Mouse (Mus musculus) T-helper 17 cell (primary cell): ENCODE measurements around the gene St7.

ENCODE experiments used
- in situ Hi-C, 2 experiments: fragments of 300-600 bp; cut with MboI, MseI; formaldehyde crosslinking; loops; 1 replicate in 1 of 2; 2 replicates in 1 of 2; pipeline ENCODE4 v1.15.1; 2025; ENCODE audit warnings: high pct_unique_total_duplicates in 2 of 2

St7 gene

DNA sequence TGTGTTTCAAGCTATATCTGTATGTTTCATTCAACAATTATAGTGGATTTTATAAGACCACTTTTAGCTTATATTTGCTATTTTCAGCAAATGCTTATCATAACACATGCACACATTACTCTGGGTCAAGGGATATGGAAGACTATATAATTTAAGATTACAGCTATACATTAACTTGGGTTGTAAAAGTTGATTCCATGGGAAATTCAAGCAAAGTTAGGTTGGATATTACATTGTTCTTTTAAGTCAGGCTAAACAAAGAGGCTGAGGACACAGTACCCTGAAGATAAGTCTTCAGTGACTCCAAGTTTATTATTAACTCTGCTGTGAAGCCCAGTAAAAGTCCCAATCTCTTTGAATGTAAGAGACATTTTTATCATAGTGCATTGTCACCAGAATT, 118.8 kb downstream of the St7 start:
- in situ Hi-C loops, result no loop called here

DNA sequence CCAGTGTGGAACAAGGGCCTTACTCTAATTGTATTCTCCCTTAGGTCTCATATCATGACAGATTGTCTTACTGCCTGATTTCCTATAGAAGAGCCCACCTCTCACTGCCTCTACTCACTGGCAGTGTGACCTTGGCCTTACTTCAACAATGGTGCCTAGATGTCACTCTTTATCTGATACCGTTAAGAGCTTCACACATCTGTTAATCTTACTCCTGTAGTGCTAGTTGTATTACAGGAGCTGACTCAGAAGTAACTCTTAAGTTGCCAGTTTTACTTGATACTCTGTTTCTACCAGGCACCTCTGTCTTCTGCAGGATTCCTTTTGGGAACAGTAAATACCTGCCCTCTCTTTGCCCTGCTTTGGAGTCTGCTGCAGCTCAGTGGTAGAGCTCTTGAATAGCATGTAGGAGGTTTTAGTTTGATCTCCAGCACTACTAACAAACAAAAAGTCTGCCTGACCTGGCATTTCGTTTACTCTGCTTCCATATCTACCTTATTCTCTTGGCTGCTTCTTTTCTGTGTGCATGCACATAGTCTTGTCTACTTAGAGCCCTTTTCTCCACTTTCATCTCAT, 121.4 kb downstream of the St7 start:
- in situ Hi-C loops, result no loop called here

DNA sequence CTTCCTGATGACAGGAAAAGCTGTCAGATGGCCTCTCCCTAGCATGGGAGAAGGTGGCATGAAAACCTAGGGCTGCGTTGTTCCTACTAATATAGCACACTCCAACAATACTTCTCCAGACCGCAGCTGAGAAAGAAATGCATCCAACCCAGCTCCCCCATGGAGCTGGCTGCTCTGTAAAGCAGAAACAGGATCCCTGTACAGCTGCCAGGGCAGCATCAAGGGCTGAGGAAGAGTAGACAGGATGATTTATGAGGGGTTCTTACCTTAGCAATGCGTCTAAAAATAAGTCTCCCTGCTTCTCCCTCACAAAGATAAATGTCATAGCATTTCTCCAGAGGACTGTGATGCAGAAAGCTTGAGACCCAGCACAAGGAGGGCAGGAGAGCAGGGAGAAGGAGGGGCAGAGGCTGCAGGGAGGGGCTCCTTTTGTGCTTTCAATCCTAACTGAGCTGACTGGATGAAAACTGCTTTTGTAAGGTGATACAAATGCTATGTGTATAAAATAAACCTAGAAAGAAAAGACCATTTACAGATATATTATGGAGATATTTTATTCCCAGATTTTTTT, 124.2 kb downstream of the St7 start:
- in situ Hi-C loops, result no loop called here

DNA sequence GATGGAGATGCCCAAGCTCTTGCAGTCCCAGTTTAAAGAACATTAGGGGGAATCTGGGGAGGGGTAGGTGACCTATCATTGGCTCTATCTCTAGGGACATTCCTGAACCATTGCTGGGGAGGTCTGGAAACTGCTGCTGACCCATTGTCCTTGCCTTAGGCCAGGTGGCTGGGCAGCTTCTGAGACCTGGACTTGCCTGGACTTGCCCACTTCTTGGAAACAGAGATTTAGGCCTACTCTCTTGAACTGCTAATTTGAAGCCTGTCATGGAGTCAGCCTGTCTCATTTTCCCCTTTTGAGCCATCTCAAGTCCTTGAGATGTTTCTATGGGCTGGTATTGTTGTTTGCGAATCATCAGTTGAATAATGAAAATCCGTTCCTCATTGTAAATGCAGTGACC, 130.9 kb downstream of the St7 start:
- in situ Hi-C loops, result loop anchor here in 1 of 2 experiments (10.0 kb wide), 1 partner anchor 59 kb away; no protein-coding TSS in a partner anchor

DNA sequence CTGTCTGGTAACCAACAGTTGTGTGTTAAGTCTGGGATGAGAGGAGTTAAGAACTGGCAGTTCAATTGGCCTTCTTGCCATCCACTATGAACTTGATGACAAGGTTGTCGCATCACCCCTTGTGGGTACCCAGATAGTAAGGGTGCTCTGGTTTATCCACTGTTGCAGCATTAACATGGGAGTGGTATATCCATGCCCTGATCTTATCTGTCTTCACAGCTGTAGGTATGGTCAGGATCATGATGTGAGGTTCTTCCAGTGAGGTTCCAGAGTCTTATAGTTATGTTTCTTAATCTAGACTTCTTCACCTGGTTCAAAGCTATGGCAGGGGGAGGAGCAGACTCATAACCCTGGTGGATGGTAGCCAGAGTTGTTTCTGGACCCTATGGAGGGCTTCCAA, 132.0 kb downstream of the St7 start:
- in situ Hi-C loops, result loop anchor here in 1 of 2 experiments (10.0 kb wide), 1 partner anchor 60 kb away; no protein-coding TSS in a partner anchor

DNA sequence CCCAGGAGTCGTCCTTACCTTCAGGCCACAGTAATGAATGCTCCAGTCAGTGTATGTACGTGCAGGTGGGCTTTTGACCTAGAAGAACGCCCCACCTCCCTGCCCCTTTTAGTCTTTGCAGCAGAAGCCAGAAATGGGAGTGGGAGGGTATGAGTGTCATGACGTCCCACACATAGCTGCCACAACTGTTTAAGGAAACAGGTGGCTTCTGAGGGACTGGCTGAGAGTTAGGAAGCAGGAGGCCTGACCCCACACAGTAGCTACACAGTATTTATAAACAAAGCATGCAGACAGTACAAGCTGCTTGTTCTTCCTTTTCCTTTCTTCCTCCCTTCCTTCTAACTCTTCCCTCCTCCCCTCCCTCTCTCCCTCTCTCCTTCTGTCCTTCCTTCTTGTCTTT, 135.6 kb downstream of the St7 start:
- in situ Hi-C loops, result loop anchor here in 1 of 2 experiments (10.0 kb wide), 1 partner anchor 64 kb away; no protein-coding TSS in a partner anchor

DNA sequence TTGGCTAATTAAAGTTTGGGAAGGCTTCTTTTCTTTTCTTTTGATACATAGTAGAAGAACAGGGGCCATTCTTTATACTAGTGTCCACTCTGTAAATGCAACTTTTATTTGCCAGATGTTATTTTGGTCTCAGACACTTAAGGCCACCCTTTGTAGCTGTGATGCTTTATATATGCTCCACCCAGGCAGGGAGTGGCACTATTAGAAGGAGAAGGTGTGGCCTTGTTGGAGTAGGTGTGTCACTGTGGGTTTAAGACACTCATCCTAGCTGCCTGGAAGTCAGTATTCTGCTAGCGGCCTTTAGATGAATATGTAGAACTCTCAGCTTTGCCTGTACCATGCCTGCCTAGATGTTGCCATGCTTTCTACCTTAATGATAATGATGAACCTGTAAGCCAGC, 137.2 kb downstream of the St7 start:
- in situ Hi-C loops, result loop anchor here (5.0 to 10.0 kb wide), 2 partner anchors 65 to 103 kb away; no protein-coding TSS in a partner anchor

DNA sequence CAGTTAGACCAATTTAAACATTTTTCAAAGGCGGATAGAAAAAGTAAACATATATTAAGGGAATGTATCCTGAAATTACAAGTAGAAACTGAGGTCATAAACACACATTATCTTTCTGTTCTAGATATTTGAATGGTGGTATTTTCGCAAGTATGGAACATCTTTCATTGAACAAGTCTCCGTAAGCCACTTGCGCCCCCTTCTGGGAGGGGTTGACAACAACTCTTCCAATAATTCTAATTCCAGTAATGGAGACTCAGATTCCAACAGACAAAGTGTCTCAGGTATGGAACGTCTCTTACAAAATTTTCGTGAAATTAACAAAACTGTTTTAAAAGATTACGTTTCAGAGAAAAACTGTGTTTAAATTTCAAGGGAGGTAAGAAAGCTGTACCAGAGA, 141.8 kb downstream of the St7 start:
- in situ Hi-C loops, result loop anchor here (5.0 kb wide), 1 partner anchor 107 kb away; no protein-coding TSS in a partner anchor

DNA sequence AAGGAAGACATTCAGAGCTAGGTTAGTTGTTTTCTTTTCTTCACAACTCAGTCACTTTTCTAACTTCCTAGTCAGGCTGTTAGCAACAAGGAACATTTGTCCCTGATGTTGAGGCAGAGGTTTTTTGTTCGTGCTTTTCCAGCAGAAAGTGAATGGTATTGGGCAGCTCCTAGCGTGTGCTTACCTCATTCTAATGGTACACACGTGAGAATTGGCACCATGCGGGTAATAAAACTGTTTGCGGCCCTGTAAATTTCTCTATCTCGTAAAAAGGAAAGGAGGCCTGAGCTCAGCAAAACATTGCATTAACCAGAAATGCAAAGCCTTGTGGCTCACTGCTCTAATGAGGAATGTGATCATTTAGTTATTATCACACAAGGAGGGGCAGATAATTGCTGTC, 143.0 kb downstream of the St7 start:
- in situ Hi-C loops, result loop anchor here in 1 of 2 experiments (5.0 kb wide), 1 partner anchor 158 kb away; no protein-coding TSS in a partner anchor

DNA sequence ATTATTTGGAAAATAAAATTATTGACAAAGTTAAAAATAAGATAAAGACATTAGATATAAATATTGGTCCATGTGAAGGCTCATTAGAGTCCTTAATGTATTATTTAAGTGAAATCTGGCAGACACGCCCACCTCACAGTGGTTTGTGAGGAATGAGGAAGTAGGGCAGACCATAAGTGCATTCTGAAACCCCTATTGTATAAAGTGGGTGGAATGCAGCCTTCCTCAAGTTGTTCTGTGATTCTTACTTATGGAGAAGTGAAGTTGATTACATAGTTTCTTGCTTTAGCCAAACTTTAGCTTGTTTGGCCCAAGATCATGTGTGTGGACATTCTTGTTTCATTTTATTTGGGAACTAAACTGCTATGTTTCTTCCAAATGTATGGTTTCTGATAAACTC, 144.9 kb downstream of the St7 start:
- in situ Hi-C loops, result loop anchor here in 1 of 2 experiments (5.0 kb wide), 1 partner anchor 160 kb away; no protein-coding TSS in a partner anchor

DNA sequence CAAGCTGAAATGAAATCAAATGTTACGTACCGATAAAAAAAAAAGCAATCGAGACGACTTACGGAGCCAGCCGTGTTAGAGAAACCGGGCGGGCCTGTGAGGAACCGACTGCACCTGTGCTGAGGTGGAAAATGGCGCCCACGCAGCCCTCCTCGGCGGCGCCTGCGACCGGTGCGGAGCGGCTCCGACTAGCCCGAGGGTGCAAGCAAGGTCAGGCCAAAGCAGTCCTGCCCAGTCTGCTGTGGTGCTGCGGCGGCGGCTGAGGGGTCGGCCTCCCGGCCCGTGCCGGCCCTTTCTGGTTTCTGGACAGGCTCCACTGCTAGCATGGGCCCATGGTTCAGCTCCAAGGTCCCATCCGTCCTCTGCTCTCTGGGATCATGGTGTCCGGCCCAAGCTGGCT, 147.7 kb downstream of the St7 start:
- in situ Hi-C loops, result loop anchor here in 1 of 2 experiments (5.0 kb wide), 1 partner anchor 163 kb away; no protein-coding TSS in a partner anchor

DNA sequence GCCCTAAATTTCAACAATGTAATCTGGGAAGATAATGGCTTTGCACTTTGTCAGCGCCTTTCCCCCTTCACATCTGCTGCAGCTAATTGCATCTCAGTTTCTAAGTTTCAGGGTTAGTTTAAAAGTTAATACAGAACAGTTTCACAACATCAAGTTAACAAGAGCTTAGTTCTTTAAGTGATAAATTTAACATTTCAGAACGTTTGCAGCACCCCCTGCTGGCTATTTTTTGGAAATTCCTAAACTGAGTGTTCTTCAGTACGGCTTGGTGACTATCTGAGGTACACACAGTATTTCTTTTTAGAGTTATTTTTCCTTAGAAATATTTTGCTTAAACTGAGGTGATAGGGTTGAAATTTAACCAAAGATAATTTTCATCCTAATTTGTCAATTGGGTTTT, 150.0 kb downstream of the St7 start:
- in situ Hi-C loops, result loop anchor here in 1 of 2 experiments (5.0 kb wide), 1 partner anchor 165 kb away; no protein-coding TSS in a partner anchor

DNA sequence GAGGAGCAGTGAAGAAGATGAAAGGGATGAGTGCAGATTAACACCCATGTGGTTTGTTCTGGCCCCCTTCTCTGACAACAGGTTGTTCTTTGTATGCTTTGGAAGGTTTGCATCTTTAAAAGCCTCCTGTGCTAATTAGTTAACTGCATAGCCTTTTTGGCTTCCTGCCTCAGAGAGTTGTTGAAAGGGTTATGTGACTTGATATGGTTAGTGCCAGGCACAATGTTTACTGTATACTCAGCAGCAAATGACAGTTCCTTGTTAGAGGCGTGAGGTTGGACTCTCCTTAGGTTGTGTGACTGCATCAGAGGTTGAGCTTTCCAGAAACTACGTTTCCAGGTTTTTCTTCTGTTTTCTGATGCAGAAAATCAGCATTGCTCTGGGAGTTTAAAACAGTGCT, 158.6 kb downstream of the St7 start:
- in situ Hi-C loops, result no loop called here

DNA sequence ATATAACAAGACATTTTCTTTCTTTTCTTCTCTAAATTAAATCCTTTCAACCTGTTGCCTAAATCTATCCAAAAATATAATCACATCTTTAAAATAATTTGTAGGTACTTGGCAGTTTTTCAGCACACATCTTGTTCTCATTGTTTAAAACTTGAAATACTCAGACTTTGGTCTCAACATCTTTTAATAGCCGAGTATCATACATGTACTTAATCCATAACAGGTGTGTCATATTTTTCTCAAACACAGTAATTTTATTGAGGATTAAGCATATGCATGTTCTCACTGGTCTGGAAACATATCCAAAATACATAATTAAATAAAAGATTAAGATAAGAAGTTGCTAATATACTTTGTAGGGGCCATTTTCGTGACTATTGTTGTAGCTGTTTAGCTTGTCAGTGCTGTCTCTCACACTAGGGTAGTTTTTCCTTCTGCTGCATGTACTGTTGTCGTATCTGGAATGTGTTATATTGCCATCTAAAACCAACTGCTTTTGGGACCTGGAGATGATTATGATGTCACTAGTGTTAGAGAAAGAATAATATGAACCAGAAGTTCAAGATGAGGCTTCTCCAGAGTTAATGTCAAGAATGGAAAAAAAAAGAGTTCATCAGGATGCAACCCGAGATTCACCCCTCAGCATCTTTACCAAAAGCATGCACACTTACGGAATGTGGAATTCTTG, 161.0 kb downstream of the St7 start:
- in situ Hi-C loops, result no loop called here

DNA sequence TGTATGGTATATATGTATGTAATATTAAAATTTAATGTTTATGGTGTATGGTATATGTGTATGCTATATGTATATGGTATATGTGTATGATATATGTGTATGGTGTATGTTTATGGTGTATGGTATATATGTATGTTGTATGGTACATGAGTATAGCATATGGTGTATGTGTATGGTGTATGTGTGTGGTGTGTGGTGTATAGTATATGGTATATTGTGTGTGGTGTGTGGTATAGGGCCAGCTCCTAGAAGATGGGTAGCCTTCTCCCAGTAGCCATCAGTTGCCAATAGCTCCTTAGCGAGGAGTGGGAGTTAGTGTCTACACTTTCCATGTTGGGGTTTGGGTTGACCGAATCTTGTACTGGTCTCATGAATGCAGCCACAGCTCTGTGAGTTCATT, 162.9 kb downstream of the St7 start:
- in situ Hi-C loops, result no loop called here

DNA sequence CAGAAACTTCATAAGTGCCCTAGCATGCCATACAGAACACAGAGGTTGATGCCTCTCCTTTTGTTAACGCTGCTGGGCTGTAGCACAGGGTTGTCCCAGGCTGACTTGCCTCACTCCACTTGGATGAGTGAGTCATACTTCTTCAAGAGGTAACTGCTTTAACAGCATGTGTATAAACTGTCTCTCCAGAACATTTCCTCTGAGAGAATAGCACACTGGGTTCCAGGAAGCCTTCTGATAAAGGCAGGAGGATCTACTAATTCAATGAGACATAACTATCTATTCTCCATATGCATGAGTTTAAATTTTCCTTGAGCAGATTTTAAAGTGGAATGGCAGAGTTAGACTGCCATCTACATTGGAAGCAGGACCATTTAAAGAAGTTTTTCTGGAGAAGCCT, 166.8 kb downstream of the St7 start:
- in situ Hi-C loops, result no loop called here

DNA sequence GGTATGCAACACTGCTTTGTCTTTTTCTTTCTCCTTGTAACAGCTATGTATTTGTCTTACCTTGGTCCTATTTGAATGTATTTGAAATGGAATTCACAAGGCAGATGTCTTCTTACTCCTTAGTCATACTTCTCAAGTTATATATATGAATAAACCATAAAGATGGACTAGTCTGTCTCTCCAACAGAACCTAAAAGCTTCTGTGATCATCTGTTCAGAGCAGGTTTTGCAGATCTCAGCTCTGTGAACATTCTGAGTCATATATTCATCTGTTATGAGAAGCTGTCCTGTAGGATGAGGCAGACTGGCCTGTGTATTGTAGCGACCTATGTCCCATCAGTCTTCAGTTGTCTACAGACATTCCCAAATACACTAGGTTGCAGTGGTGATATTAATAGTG, 167.7 kb downstream of the St7 start:
- in situ Hi-C loops, result loop anchor here in 1 of 2 experiments (10.0 kb wide), 1 partner anchor 376 kb away; no protein-coding TSS in a partner anchor

DNA sequence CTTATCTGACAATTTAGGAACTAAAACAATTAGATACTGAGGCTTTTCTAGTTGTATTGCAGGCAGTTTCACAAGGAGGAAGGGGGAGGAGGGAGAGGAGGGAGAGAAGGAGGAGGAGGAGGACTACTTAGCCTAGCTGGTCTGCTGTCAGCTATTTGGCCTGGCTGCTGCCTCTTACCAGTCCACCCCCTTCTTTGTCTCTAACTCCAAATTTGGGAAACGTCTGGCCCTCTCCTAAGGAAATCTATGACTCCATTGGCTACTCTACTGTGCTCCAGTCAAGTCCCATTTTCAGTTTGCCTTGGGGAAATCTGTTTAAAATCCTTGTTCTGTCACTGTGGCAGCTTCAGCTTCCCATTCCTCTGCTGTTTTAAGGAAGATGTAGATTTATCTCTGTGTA, 175.1 kb downstream of the St7 start:
- in situ Hi-C loops, result loop anchor here in 1 of 2 experiments (10.0 kb wide), 1 partner anchor 383 kb away; no protein-coding TSS in a partner anchor

DNA sequence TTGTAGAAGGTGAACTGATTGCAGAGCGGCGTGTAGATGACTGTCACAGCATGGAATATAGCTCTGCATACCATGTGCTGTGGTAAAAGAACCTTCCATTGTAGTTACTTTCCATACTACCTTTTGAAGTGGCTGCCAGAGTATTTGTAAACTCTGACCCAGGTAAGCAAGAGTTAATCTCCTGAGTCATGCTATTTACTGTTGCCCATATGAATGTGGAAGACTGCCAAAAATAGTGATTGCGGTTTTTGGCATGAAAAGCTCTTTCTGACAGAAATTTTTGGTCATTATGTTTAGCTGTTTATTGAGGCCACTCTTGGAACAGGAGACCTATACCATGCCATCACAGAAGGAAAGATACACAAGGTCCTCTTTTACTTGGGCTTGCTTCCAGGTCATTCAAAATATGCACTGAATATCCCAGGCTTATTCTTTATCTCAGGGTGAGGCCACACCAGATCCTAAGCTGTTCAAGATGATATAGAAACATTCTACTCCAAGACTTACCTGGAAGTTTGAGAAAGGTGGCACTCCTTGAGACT, 179.2 kb downstream of the St7 start:
- in situ Hi-C loops, result no loop called here

DNA sequence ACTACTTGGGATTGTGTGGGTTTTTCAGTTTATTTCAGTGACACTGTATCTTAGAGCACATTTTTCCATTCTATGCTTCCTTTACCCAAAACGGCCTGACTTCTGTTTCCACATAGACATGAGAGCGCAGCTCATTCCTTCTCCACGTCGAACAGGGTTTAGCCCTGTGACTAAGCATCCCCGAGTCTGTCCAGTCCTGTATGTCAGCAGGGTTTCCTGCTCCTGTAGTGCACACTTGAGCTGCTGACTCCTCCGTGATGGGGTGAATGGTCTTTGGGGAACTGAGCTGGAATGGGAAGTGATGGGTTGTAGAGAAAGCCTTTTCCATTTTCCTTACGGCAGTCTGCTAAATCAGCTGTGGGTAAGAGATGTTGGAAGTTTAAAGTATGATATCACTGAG, 182.9 kb downstream of the St7 start:
- in situ Hi-C loops, result no loop called here

DNA sequence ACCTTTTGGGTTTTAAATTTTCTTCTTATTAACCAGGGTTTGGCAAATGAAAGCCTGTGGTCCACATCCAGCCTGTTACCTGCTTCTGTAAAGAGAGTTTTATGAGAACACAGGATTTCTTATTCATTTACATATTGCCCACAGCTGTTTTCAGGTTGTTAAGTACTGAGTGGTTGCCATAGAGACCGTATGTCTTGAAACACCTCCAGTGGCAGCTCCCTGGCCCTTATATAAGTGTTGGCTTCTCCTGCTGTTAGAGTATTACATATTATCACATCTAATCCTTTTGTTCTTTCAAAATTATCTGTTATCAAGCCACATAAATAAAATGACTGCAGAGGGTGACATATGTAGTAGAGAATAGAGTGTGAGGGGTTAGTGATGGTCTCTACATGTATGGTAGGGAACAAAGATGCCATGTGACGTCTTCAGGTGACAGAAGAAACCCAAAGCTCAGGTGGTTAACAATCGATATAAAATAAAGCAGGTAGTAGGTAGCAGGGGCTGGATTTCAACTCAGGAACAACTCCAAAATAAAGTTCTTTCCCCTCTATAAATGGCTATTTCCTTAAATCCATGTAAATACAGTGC, 183.4 kb downstream of the St7 start:
- in situ Hi-C loops, result no loop called here
